Mouse (Mus musculus): ENCODE results near the gene Pex14.

Gene Pex14

GRCm38 (mm10) chr4:149040289-149040688 lies 59.4 kb downstream of the Pex14 start:
- H3K4me3 ChIP-seq (replicated peaks; ENCODE audit: low read length), result no peak overlapping the region
- peaks cover 48% of the 10 kb centered on the region for H3K36me3 ChIP-seq (ENCODE audit: insufficient read depth, low read length)
- no peaks in the 10 kb centered on the region for H3K9me3 ChIP-seq (ENCODE audit: low read length)
- TF ChIP-seq NANOG (IDR thresholded peaks at IDR 0.05; ENCODE audit: borderline replicate concordance, low read length), result no peak
- TF ChIP-seq POU5F1 (IDR thresholded peaks at IDR 0.05; ENCODE audit: borderline replicate concordance, low read length), result no peak
- no peak for TF ChIP-seq CTCF (conservative IDR thresholded peaks at IDR 0.05; ENCODE audit: low read length)
- no peaks in the 10 kb centered on the region for H3K27me3 ChIP-seq (ENCODE audit: insufficient read depth, low read length)
- H3K4me1 ChIP-seq (replicated peaks; ENCODE audit: low read depth, low read length), result peaks cover 23% of the 10 kb centered on the region

- no peaks in the 10 kb centered on the region for H3K27me3 ChIP-seq (ENCODE audit: insufficient read depth, low read length)
- no peaks in the 10 kb centered on the region for H3K9me3 ChIP-seq (ENCODE audit: low read length)
- H3K4me1 ChIP-seq (replicated peaks; ENCODE audit: low read depth, low read length), result peaks cover 20% of the 10 kb centered on the region
- H3K36me3 ChIP-seq (ENCODE audit: insufficient read depth, low read length), result peaks cover 52% of the 10 kb centered on the region
- no peak for TF ChIP-seq POU5F1 (IDR thresholded peaks at IDR 0.05; ENCODE audit: borderline replicate concordance, low read length)
- TF ChIP-seq NANOG (IDR thresholded peaks at IDR 0.05; ENCODE audit: borderline replicate concordance, low read length), result no peak
- TF ChIP-seq CTCF (conservative IDR thresholded peaks at IDR 0.05; ENCODE audit: low read length), result no peak
- no peak overlapping the region for H3K4me3 ChIP-seq (replicated peaks; ENCODE audit: low read length)
These were observed 62.0 kb downstream of the Pex14 start for GRCm38 (mm10) chr4:149037706-149038105.

- TF ChIP-seq POU5F1 (IDR thresholded peaks at IDR 0.05; ENCODE audit: borderline replicate concordance, low read length), result no peak
- TF ChIP-seq NANOG (IDR thresholded peaks at IDR 0.05; ENCODE audit: borderline replicate concordance, low read length), result no peak
- TF ChIP-seq CTCF (conservative IDR thresholded peaks at IDR 0.05; ENCODE audit: low read length), result no peak
- peaks cover 17% of the 10 kb centered on the region for H3K4me1 ChIP-seq (replicated peaks; ENCODE audit: low read depth, low read length)
- no peak overlapping the region for H3K4me3 ChIP-seq (replicated peaks; ENCODE audit: low read length)
- H3K9me3 ChIP-seq (ENCODE audit: low read length), result no peaks in the 10 kb centered on the region
- peaks cover 53% of the 10 kb centered on the region for H3K36me3 ChIP-seq (ENCODE audit: insufficient read depth, low read length)
- H3K27me3 ChIP-seq (ENCODE audit: insufficient read depth, low read length), result no peaks in the 10 kb centered on the region
These were observed 63.1 kb downstream of the Pex14 start for GRCm38 (mm10) chr4:149036592-149036991.

- TF ChIP-seq POU5F1 (IDR thresholded peaks at IDR 0.05; ENCODE audit: borderline replicate concordance, low read length) (no peak), CTCF (conservative IDR thresholded peaks at IDR 0.05; ENCODE audit: low read length) (no peak; the same call in 1 of the 2 replicates), NANOG (IDR thresholded peaks at IDR 0.05; ENCODE audit: borderline replicate concordance, low read length) (no peak)
- H3K27me3 ChIP-seq (ENCODE audit: insufficient read depth, low read length), result no peaks in the 10 kb centered on the region
- H3K4me1 ChIP-seq (replicated peaks; ENCODE audit: low read depth, low read length), result peaks cover 11% of the 10 kb centered on the region
- H3K36me3 ChIP-seq (ENCODE audit: insufficient read depth, low read length), result peaks cover 47% of the 10 kb centered on the region
- H3K4me3 ChIP-seq (replicated peaks; ENCODE audit: low read length), result no peak overlapping the region
- H3K9me3 ChIP-seq (ENCODE audit: low read length), result no peaks in the 10 kb centered on the region
These were observed 68.2 kb downstream of the Pex14 start for GRCm38 (mm10) chr4:149031507-149031906.

- no peaks in the 10 kb centered on the region for H3K27me3 ChIP-seq (ENCODE audit: insufficient read depth, low read length)
- H3K36me3 ChIP-seq (ENCODE audit: insufficient read depth, low read length), result peaks cover 37% of the 10 kb centered on the region
- TF ChIP-seq POU5F1 (IDR thresholded peaks at IDR 0.05; ENCODE audit: borderline replicate concordance, low read length), result no peak
- TF ChIP-seq CTCF (conservative IDR thresholded peaks at IDR 0.05; ENCODE audit: low read length), result no peak
- TF ChIP-seq NANOG (IDR thresholded peaks at IDR 0.05; ENCODE audit: borderline replicate concordance, low read length), result no peak
- H3K9me3 ChIP-seq (ENCODE audit: low read length), result no peaks in the 10 kb centered on the region
- peaks cover 29% of the 10 kb centered on the region for H3K4me1 ChIP-seq (replicated peaks; ENCODE audit: low read depth, low read length)
- H3K4me3 ChIP-seq (replicated peaks; ENCODE audit: low read length), result no peak overlapping the region
These were observed 72.1 kb downstream of the Pex14 start for GRCm38 (mm10) chr4:149027571-149027970.

GRCm38 (mm10) chr4:149025242-149025641 lies 74.4 kb downstream of the Pex14 start:
- TF ChIP-seq CTCF (conservative IDR thresholded peaks at IDR 0.05; ENCODE audit: low read length) (no peak), POU5F1 (IDR thresholded peaks at IDR 0.05; ENCODE audit: borderline replicate concordance, low read length) (no peak), NANOG (IDR thresholded peaks at IDR 0.05; ENCODE audit: borderline replicate concordance, low read length) (no peak)
- no peaks in the 10 kb centered on the region for H3K9me3 ChIP-seq (ENCODE audit: low read length)
- H3K4me3 ChIP-seq (replicated peaks; ENCODE audit: low read length), result no peak overlapping the region
- peaks cover 51% of the 10 kb centered on the region for H3K4me1 ChIP-seq (replicated peaks; ENCODE audit: low read depth, low read length)
- H3K27me3 ChIP-seq (ENCODE audit: insufficient read depth, low read length), result no peaks in the 10 kb centered on the region
- peaks cover 22% of the 10 kb centered on the region; the same call in 1 of the 2 replicates for H3K36me3 ChIP-seq (ENCODE audit: insufficient read depth, low read length)

- Histone ChIP-seq H3K27me3 (ENCODE audit: insufficient read depth, low read length) (no peaks in the 10 kb centered on the region), H3K4me1 (replicated peaks; ENCODE audit: low read depth, low read length) (peaks cover 45% of the 10 kb centered on the region), H3K4me3 (replicated peaks; ENCODE audit: low read length) (no peak overlapping the region), H3K36me3 (ENCODE audit: insufficient read depth, low read length) (peaks cover 18% of the 10 kb centered on the region), H3K9me3 (ENCODE audit: low read length) (no peaks in the 10 kb centered on the region)
- no peak for TF ChIP-seq CTCF (conservative IDR thresholded peaks at IDR 0.05; ENCODE audit: low read length)
- TF ChIP-seq POU5F1 (IDR thresholded peaks at IDR 0.05; ENCODE audit: borderline replicate concordance, low read length), result no peak
- TF ChIP-seq NANOG (IDR thresholded peaks at IDR 0.05; ENCODE audit: borderline replicate concordance, low read length), result peak; percentile 73; the same call in 1 of the 2 replicates
These were observed 78.7 kb downstream of the Pex14 start for GRCm38 (mm10) chr4:149021021-149021420.

GRCm38 (mm10) chr4:149019456-149019855 lies 80.2 kb downstream of the Pex14 start:
- TF ChIP-seq NANOG (IDR thresholded peaks at IDR 0.05; ENCODE audit: borderline replicate concordance, low read length), result no peak
- no peak for TF ChIP-seq CTCF (conservative IDR thresholded peaks at IDR 0.05; ENCODE audit: low read length)
- TF ChIP-seq POU5F1 (IDR thresholded peaks at IDR 0.05; ENCODE audit: borderline replicate concordance, low read length), result no peak
- Histone ChIP-seq H3K36me3 (ENCODE audit: insufficient read depth, low read length) (peaks cover 16% of the 10 kb centered on the region), H3K4me3 (replicated peaks; ENCODE audit: low read length) (no peak overlapping the region), H3K27me3 (ENCODE audit: insufficient read depth, low read length) (no peaks in the 10 kb centered on the region), H3K4me1 (replicated peaks; ENCODE audit: low read depth, low read length) (peaks cover 47% of the 10 kb centered on the region), H3K9me3 (ENCODE audit: low read length) (no peaks in the 10 kb centered on the region)

- TF ChIP-seq NANOG (IDR thresholded peaks at IDR 0.05; ENCODE audit: borderline replicate concordance, low read length) (no peak), CTCF (conservative IDR thresholded peaks at IDR 0.05; ENCODE audit: low read length) (no peak), POU5F1 (IDR thresholded peaks at IDR 0.05; ENCODE audit: borderline replicate concordance, low read length) (no peak)
These were observed 92.9 kb downstream of the Pex14 start for GRCm38 (mm10) chr4:149006756-149007155.

More at GRCm38 (mm10) chr4:149006756-149007155, 92.9 kb downstream of the Pex14 start:
- H3K9me3 ChIP-seq (ENCODE audit: low read length), result peaks cover 5% of the 10 kb centered on the region
- no peak overlapping the region for H3K4me3 ChIP-seq (replicated peaks; ENCODE audit: low read length)
- H3K36me3 ChIP-seq (ENCODE audit: insufficient read depth, low read length), result no peaks in the 10 kb centered on the region
- H3K4me1 ChIP-seq (replicated peaks; ENCODE audit: low read depth, low read length), result no peaks in the 10 kb centered on the region
- H3K27me3 ChIP-seq (ENCODE audit: insufficient read depth, low read length), result no peaks in the 10 kb centered on the region
